Mouse (Mus musculus): ENCODE data around the gene Pappa.

Gene Pappa

GRCm38 (mm10) chr4:65328486-65329308, 204.7 kb downstream of the Pappa start:
- no peak for DNase-seq (ENCODE audit: low spot score)

GRCm38 (mm10) chr4:65333718-65334117, 209.7 kb downstream of the Pappa start:
- no peak for DNase-seq (ENCODE audit: low spot score)

GRCm38 (mm10) chr4:65341766-65342165, 217.8 kb downstream of the Pappa start:
- no peak for DNase-seq (ENCODE audit: low spot score)

- no peak for DNase-seq (ENCODE audit: low spot score)
Observed at GRCm38 (mm10) chr4:65350521-65350920, 226.5 kb downstream of the Pappa start.

GRCm38 (mm10) chr4:65354580-65354979, 230.6 kb downstream of the Pappa start:
- no peak for DNase-seq (ENCODE audit: low spot score)

- no peak for DNase-seq (ENCODE audit: low spot score)
Observed at GRCm38 (mm10) chr4:65367135-65367534, 243.2 kb downstream of the Pappa start.

GRCm38 (mm10) chr4:65372731-65373130, 248.8 kb downstream of the Pappa start:
- DNase-seq (ENCODE audit: low spot score), result no peak

GRCm38 (mm10) chr4:65373841-65374240, 249.9 kb downstream of the Pappa start:
- no peak for DNase-seq (ENCODE audit: low spot score)

- DNase-seq (ENCODE audit: low spot score), result no peak
Observed at GRCm38 (mm10) chr4:65376571-65376970, 252.6 kb downstream of the Pappa start.

- no peak for DNase-seq (ENCODE audit: low spot score)
Observed at GRCm38 (mm10) chr4:65379461-65379860, 255.5 kb downstream of the Pappa start.

GRCm38 (mm10) chr4:65383070-65383469, 259.1 kb downstream of the Pappa start:
- DNase-seq (ENCODE audit: low spot score), result no peak

GRCm38 (mm10) chr4:65391001-65391400, 267.0 kb downstream of the Pappa start:
- DNase-seq (ENCODE audit: low spot score), result no peak

- no peak for DNase-seq (ENCODE audit: low spot score)
Observed at GRCm38 (mm10) chr4:65396806-65397205, 272.8 kb downstream of the Pappa start.

GRCm38 (mm10) chr4:65399457-65399856, 275.5 kb downstream of the Pappa start:
- DNase-seq (ENCODE audit: low spot score), result no peak

- no peak for DNase-seq (ENCODE audit: low spot score)
Observed at GRCm38 (mm10) chr4:65402286-65402685, 278.3 kb downstream of the Pappa start.

GRCm38 (mm10) chr4:65402836-65403634, 279.1 kb downstream of the Pappa start:
- no peak for DNase-seq (ENCODE audit: low spot score)

Data from urinary bladder, postnatal 25 days (tissue).